Mouse (Mus musculus): Measurements from ENCODE around the gene Commd9. TPM values are rescaled to one million over a fixed set of nuclear protein-coding genes. Genes with fewer than 3 reads are reported as not detected.
A peak's percentile ranks its signal among the peaks of the same experiment; 100 is the strongest.

Gene Commd9
- polyA plus RNA-seq, 1 experiment from 2014 or later, result 72.6 TPM

DNA sequence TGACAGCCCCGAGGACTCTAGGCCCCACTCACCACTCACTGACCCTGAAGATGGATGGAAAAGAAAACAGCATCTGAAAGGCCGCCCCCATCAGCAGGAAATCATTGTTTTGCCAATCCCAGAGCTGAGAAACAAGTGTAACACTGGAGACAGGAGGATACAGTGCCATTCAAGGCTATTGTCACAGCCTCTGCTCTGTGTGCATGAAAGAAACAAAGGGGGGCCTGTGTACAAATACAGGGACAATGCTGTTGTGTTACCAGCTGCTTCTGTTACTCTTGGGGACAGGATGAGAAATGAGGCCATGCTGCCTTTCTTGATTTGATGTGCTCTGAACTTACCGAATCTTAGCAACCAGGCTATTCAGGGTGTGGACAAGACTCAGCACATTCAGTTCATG, 3.0 kb upstream of the Commd9 start, which contains the start of gene Prr5l:
Gene Prr5l (minus strand): TSS at position 30 of the 400 bp plus-strand sequence.
- no peak within 1 kb of the TSS for H3K4me3 ChIP-seq (ENCODE audit: low read length)
- WGBS, result 38% methylated on average over 3 of the region's 3 CpGs

GRCm38 (mm10) chr2:101884286-101884685, 1.8 kb upstream of the Commd9 start:
- Histone ChIP-seq H3K27me3 (ENCODE audit: insufficient read depth, low read length) (no peaks in the 10 kb centered on the region), H3K36me3 (ENCODE audit: insufficient read depth, low read length) (no peaks in the 10 kb centered on the region), H3K9ac (replicated peaks; ENCODE audit: low read length) (no peak overlapping the region), H3K27ac (ENCODE audit: low read length) (no peak overlapping the region), H3K4me3 (ENCODE audit: low read length) (no peak overlapping the region), H3K4me1 (ENCODE audit: insufficient read depth, low read length) (peaks cover 9% of the 10 kb centered on the region), H3K4me2 (replicated peaks; ENCODE audit: low read depth, low read length) (no peak overlapping the region), H3K9me3 (ENCODE audit: low read length) (no peaks in the 10 kb centered on the region)
- WGBS, result 72% methylated on average over 2 of the region's 2 CpGs
- no peak for ATAC-seq (ENCODE audit: low FRiP score, low TSS enrichment)

More for the DNA sequence above, 3.0 kb upstream of the Commd9 start, which contains the start of gene Prr5l:
- Histone ChIP-seq H3K36me3 (ENCODE audit: insufficient read depth, low read length) (no peaks in the 10 kb centered on the region), H3K9me3 (ENCODE audit: low read length) (no peaks in the 10 kb centered on the region), H3K9ac (replicated peaks; ENCODE audit: low read length) (no peak within 1 kb of the TSS), H3K4me1 (ENCODE audit: insufficient read depth, low read length) (peaks cover 9% of the 10 kb centered on the region), H3K27me3 (ENCODE audit: insufficient read depth, low read length) (no peaks in the 10 kb centered on the region), H3K4me2 (replicated peaks; ENCODE audit: low read depth, low read length) (no peak within 1 kb of the TSS), H3K27ac (ENCODE audit: low read length) (no peak within 1 kb of the TSS)
- ATAC-seq (ENCODE audit: low FRiP score, low TSS enrichment), result no peak

DNA sequence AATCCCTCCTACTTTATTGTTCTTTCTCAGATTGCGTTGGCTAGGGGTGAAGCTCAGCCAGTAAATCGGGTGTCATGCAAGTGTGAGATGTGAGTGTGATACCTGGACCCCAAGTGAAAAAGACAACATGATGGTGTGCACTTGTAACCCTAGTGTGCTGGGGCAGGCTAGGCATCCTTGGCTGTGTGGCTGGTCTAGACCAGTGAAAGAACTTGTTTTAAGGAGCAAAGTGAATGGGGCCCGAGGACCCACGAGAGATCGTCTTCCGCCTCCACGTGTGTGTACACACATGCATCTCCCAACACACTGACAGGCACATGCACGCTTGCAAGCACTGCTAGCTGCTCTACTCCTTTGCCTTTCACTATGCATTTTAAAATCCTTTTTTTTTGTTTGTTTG, 2.8 kb downstream of the Commd9 start:
- H3K4me1 ChIP-seq (ENCODE audit: insufficient read depth, low read length), result peaks cover 9% of the 10 kb centered on the region
- H3K9ac ChIP-seq (replicated peaks; ENCODE audit: low read length), result no peak overlapping the region
- ATAC-seq (ENCODE audit: low FRiP score, low TSS enrichment), result no peak
- no peak overlapping the region for H3K4me2 ChIP-seq (replicated peaks; ENCODE audit: low read depth, low read length)
- no peaks in the 10 kb centered on the region for H3K27me3 ChIP-seq (ENCODE audit: insufficient read depth, low read length)
- no peak overlapping the region for H3K4me3 ChIP-seq (ENCODE audit: low read length)
- no peaks in the 10 kb centered on the region for H3K36me3 ChIP-seq (ENCODE audit: insufficient read depth, low read length)
- H3K27ac ChIP-seq (ENCODE audit: low read length), result no peak overlapping the region
- no peaks in the 10 kb centered on the region for H3K9me3 ChIP-seq (ENCODE audit: low read length)
- WGBS, result 80% methylated on average over 8 of the region's 8 CpGs

DNA sequence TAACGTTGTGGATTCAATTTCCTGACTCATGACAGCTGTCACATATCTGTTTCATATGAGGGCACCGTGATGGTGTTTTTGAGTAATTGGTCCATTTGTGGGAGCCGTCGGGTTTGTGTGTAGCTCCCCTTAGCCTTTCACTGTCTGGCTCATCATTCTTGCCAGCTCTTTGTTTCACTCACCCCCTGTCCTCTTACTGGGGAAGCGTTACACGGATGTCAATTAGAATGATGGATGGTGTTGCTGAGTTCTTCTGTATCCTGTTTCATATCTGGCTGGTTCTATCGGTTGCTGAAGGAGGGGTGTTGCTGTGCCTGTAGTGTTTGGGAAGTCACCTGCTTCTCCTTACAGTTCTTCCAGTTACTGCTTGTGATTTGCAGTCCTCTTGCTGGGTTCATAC, 5.1 kb downstream of the Commd9 start:
- no peak overlapping the region for H3K9ac ChIP-seq (replicated peaks; ENCODE audit: low read length)
- H3K9me3 ChIP-seq (ENCODE audit: low read length), result no peaks in the 10 kb centered on the region
- no peak overlapping the region for H3K4me2 ChIP-seq (replicated peaks; ENCODE audit: low read depth, low read length)
- no peak for ATAC-seq (ENCODE audit: low FRiP score, low TSS enrichment)
- peaks cover 6% of the 10 kb centered on the region for H3K4me1 ChIP-seq (ENCODE audit: insufficient read depth, low read length)
- H3K4me3 ChIP-seq (ENCODE audit: low read length), result no peak overlapping the region
- no peak overlapping the region for H3K27ac ChIP-seq (ENCODE audit: low read length)
- H3K27me3 ChIP-seq (ENCODE audit: insufficient read depth, low read length), result no peaks in the 10 kb centered on the region
- H3K36me3 ChIP-seq (ENCODE audit: insufficient read depth, low read length), result no peaks in the 10 kb centered on the region
- WGBS, result 28% methylated on average over 7 of the region's 7 CpGs

DNA sequence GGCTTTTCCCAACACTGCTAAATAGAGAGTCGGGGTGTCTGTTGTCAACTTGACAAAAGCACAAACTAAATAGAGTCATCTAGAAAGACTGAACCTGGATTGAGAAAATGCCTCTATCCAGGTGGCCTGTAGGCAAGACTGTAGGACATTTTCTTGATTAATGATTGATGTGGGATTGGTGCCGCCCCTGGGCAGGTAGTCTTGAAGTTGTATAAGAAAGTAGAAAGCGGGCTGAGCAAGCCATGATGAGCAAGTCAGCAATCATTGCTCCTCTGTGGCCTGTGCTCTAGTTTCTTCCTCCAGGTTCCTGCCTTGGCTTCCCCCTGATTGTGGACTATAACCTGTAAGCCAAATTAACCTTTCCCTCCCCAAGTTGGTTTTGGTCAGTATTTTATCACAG, 8.1 kb downstream of the Commd9 start:
- Histone ChIP-seq H3K27ac (ENCODE audit: low read length) (no peak overlapping the region), H3K27me3 (ENCODE audit: insufficient read depth, low read length) (no peaks in the 10 kb centered on the region), H3K36me3 (ENCODE audit: insufficient read depth, low read length) (0 out of 2 replicates have a peak, but pooled peaks cover 2% of the 10 kb centered on the region), H3K4me2 (replicated peaks; ENCODE audit: low read depth, low read length) (no peak overlapping the region), H3K9me3 (ENCODE audit: low read length) (no peaks in the 10 kb centered on the region), H3K4me3 (ENCODE audit: low read length) (no peak overlapping the region), H3K4me1 (ENCODE audit: insufficient read depth, low read length) (no peaks in the 10 kb centered on the region), H3K9ac (replicated peaks; ENCODE audit: low read length) (no peak overlapping the region)
- no peak for ATAC-seq (ENCODE audit: low FRiP score, low TSS enrichment)
- 88% methylated on average over 3 of the region's 3 CpGs for WGBS

GRCm38 (mm10) chr2:101896425-101897204, 10.6 kb downstream of the Commd9 start:
- Histone ChIP-seq H3K27me3 (ENCODE audit: insufficient read depth, low read length) (no peaks in the 10 kb centered on the region), H3K27ac (ENCODE audit: low read length) (no peak overlapping the region), H3K9me3 (ENCODE audit: low read length) (no peaks in the 10 kb centered on the region), H3K9ac (replicated peaks; ENCODE audit: low read length) (no peak overlapping the region), H3K4me2 (replicated peaks; ENCODE audit: low read depth, low read length) (no peak overlapping the region), H3K36me3 (ENCODE audit: insufficient read depth, low read length) (peaks cover 2% of the 10 kb centered on the region; the same call in 1 of the 2 replicates), H3K4me1 (ENCODE audit: insufficient read depth, low read length) (no peaks in the 10 kb centered on the region), H3K4me3 (ENCODE audit: low read length) (no peak overlapping the region)
- ATAC-seq (ENCODE audit: low FRiP score, low TSS enrichment), result peak; percentile 68
- WGBS, result 48% methylated on average over 10 of the region's 10 CpGs

- 83% methylated on average over 4 of the region's 4 CpGs for WGBS
- H3K27ac ChIP-seq (ENCODE audit: low read length), result no peak overlapping the region
- ATAC-seq (ENCODE audit: low FRiP score, low TSS enrichment), result no peak
Measured at GRCm38 (mm10) chr2:101902196-101902595, 16.1 kb downstream of the Commd9 start.

DNA sequence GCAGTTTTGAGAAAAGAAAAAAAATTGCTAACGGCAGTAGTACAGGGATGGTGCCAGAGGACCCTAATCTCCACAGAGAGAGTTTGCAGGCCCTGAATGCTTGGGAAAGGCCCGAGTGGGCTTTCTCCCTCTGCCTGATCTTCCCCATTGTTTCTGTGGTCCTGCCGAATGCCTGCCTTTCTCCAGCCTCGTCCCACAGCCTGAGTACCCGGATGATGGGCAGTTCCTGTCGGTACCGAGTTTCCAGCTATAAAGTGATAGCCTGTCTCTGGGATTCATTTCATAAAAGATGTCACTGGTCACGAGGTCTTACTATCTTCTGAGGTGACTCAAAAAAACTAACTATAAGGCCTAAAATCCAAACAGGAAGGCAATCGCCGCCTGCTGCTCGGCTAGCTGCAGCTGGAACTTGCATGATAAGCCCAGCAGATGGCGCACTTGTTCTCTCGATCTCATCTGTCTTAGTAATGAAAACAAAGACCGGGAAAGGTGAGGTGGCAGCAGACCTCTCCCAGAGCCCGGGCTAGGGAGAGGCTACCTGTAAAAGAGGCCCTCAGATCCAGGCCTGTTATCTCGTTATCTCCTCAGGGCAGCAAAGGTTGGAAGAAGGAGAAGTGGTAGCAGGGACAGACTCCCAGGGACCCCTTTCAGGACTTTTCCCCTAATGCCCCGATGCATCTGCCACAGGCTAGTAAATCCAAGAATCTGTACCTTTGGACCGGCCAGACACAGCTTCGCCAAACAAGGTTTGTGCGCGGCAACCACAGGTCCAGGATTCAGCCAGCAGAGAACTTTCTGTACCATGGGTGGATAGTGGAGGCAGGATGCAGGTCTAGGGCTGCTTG, 19.7 kb downstream of the Commd9 start:
- Histone ChIP-seq H3K4me3 (ENCODE audit: low read length) (0 out of 2 replicates have a peak overlapping the region, but pooled peaks have one; percentile 18), H3K4me1 (ENCODE audit: insufficient read depth, low read length) (peaks cover 6% of the 10 kb centered on the region), H3K36me3 (ENCODE audit: insufficient read depth, low read length) (no peaks in the 10 kb centered on the region), H3K27ac (ENCODE audit: low read length) (no peak overlapping the region), H3K27me3 (ENCODE audit: insufficient read depth, low read length) (no peaks in the 10 kb centered on the region), H3K9me3 (ENCODE audit: low read length) (no peaks in the 10 kb centered on the region), H3K9ac (replicated peaks; ENCODE audit: low read length) (peak overlapping the region; percentile 40), H3K4me2 (replicated peaks; ENCODE audit: low read depth, low read length) (peak overlapping the region; percentile 46)
- peak; percentile 78 for ATAC-seq (ENCODE audit: low FRiP score, low TSS enrichment)
- WGBS, result 21% methylated on average over 21 of the region's 21 CpGs

More at GRCm38 (mm10) chr2:101902196-101902595, 16.1 kb downstream of the Commd9 start:
- no peaks in the 10 kb centered on the region for H3K27me3 ChIP-seq (ENCODE audit: insufficient read depth, low read length)
- H3K9ac ChIP-seq (replicated peaks; ENCODE audit: low read length), result no peak overlapping the region
- no peak overlapping the region for H3K4me2 ChIP-seq (replicated peaks; ENCODE audit: low read depth, low read length)
- peaks cover 2% of the 10 kb centered on the region; the same call in 1 of the 2 replicates for H3K36me3 ChIP-seq (ENCODE audit: insufficient read depth, low read length)
- no peak overlapping the region for H3K4me3 ChIP-seq (ENCODE audit: low read length)
- peaks cover 6% of the 10 kb centered on the region for H3K4me1 ChIP-seq (ENCODE audit: insufficient read depth, low read length)
- no peaks in the 10 kb centered on the region for H3K9me3 ChIP-seq (ENCODE audit: low read length)

GRCm38 (mm10) chr2:101906379-101906690, 20.3 kb downstream of the Commd9 start:
- Histone ChIP-seq H3K27me3 (ENCODE audit: insufficient read depth, low read length) (no peaks in the 10 kb centered on the region), H3K4me3 (ENCODE audit: low read length) (no peak overlapping the region), H3K4me2 (replicated peaks; ENCODE audit: low read depth, low read length) (peak overlapping the region; percentile 46), H3K36me3 (ENCODE audit: insufficient read depth, low read length) (no peaks in the 10 kb centered on the region), H3K4me1 (ENCODE audit: insufficient read depth, low read length) (peaks cover 6% of the 10 kb centered on the region), H3K9me3 (ENCODE audit: low read length) (no peaks in the 10 kb centered on the region), H3K9ac (replicated peaks; ENCODE audit: low read length) (no peak overlapping the region; the same call in 1 of the 2 replicates), H3K27ac (ENCODE audit: low read length) (no peak overlapping the region)
- WGBS, result 45% methylated on average over 5 of the region's 5 CpGs
- ATAC-seq (ENCODE audit: low FRiP score, low TSS enrichment), result peak; percentile 64
